Mouse (Mus musculus) c-Kit-positive CD71-negative TER-119-negative erythroid progenitor cells, embryonic 14.5 days (primary cell): ENCODE data around the gene Krtap3-3.
A peak's percentile ranks its signal among the peaks of the same experiment; 100 is the strongest.
"Not testable (repeated sequence)": the region's sequence is repeated elsewhere in the genome, so short reads cannot be mapped to it uniquely, and the experiment has no call there.

Experiments used
- DNase-seq: peaks from one replicate; pipeline ENCODE4 v3.0.0-alpha.2; 2013; ENCODE audit warnings: low read depth

Krtap3-3 gene

DNA sequence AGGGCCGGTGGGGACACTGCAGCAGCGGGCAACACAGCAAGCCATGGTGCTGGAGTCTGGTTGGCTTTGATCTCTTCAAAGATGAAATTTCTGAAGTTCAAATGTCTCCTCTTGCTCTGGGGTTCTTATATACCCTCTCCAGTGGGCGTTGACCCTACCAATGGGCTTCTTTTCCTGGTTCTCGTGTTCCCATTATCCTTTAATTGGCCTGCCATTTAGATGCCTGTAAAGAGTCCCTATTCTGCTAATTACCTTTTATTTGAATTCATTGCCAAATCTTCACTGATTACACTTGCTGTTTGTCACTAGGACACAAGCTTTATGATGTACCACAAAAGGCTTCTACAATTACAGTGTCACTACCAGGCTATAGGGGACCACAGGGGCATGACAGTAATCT, at the start of gene Krtap3-3:
Krtap3-3 (minus strand) TSS at position 101 of the 400 bp plus-strand sequence.
- no peak for DNase-seq

DNA sequence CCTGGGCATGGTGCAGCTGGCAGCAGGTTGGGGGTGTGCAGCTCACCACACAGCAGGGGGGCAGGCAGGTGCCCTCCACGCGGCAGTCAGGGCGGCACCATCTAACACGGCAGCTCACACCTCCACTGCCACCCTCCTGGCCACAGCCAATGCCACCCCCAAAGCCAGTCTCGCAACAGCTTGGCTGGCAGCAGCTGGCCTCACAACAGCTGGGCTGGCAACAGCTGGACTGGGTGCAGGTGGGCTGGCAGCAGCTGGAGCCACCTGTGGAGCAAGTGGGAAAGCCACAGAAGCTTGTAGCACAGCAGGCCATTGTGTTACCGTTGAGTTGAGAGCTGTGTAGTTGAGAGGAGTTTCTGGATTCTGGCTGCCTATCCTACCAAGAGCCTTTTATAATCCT, 47.1 kb upstream of the Krtap3-3 start, which contains the start of gene Krtap9-3:
Krtap9-3 (minus strand) TSS at position 364 of the 400 bp plus-strand sequence.
- not testable (repeated sequence) for DNase-seq

DNA sequence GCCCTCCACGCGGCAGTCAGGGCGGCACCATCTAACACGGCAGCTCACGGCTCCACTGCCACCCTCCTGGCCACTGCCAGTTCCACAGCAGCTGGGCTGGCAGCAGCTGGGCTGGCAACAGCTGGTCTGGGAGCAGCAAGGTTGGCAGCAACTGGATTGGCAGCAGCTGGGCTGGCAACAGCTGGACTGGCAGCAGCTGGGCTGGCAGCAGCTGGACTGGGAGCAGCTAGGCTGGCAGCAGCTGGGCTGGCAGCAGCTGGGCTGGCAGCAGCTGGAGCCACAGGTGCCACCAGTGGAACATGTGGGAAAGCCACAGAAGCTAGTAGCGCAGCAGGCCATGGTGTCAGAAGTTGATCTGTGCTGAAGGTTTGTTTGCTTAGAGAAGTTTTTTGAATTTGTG, 40.3 kb upstream of the Krtap3-3 start, which contains the start of gene Krtap1-3:
Krtap1-3 (minus strand) TSS at position 359 of the 400 bp plus-strand sequence.
- DNase-seq, result no peak

DNA sequence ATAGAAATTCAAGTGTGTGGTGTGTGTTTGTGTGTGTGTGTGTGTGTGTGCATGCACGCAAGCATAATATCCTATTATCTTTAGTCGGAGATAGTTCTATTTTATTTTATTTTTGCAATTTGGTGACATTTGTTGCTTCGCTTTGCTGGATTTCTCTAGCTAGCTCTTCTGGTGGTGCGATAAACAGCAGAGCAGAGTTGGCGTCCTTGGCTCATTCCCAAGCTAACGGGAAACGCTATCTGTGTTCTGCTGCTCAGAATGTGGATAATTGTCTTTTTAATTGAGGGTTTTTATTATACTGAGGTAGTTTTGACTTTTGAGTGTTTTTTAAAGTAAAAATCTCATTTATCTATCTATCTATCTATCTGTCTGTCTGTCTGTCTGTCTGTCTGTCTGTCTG, 34.4 kb upstream of the Krtap3-3 start:
- no peak for DNase-seq

DNA sequence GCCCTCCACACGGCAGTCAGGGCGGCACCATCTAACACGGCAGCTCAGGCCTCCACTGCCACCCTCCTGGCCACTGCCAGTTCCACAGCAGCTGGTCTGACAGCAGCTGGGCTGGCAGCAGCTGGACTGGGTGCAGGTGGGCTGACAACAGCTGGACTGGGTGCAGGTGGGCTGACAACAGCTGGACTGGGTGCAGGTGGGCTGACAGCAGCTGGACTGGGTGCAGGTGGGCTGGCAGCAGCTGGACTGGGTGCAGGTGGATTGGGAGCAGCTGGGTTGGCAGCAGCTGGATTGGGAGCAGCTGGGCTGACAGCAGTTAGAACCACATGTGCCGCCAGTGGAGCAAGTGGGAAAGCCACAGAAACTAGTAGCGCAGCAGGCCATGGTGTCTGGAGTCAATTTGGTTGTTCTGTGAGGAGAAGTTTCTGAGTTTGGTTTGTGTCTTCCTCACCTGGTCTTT, 32.6 kb upstream of the Krtap3-3 start, which contains the start of gene Krtap1-4:
Krtap1-4 (minus strand) TSS at position 410 of the 460 bp plus-strand sequence.
- DNase-seq, result no peak

DNA sequence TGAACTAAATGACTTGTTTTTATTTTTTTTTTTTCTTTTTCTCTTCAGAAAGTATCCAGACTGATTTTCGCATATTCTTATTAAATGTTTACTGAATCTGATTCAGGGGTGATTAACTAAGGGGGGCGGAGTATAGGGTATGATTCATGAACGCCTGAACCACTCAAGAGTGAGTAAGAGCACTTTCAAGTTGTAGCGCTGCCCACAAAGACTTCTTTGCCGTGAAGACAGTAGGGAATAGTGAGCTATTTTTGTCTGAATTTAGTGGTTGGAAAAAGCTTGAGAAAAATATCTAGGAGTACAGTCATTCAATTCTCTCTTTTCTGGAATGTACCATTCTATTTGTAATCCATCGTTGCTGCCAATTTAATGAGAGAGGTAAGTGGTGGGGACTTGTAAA, 30.9 kb upstream of the Krtap3-3 start:
- no peak for DNase-seq

DNA sequence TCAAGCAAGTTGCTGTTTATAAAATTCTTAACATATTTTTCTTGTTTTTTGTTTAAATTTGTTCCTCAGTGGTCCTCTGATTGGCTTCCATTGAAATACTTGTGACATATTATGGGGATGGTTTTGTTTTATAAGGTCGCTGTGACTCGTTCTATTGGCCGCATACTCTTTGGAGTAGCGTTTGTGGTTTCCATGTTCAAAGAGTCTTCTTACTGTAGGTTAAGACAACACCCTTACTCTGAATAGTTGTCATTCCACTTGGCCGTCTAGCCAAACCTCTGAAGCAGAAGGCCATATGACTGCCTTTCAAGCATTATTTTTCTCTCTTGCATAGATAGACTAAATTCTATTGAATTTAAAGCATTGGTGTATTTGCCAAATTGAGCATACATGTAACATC, 30.4 kb upstream of the Krtap3-3 start:
- DNase-seq, result no peak

DNA sequence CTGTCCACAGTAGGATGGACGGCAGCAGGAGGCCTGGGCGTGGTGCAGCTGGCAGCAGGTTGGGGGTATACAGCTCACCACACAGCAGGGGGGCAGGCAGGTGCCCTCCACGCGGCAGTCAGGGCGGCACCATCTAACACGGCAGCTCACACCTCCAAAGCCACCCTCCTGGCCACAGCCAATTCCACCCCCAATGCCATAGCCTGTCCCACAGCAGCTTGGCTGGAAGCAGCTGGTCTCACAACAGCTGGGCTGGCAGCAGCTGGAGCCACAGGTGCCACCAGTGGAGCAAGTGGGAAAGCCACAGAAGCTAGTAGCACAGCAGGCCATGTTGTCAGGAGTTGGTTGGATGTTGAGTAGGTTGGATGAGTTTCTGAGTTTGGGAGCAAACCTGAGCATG, 30.0 kb upstream of the Krtap3-3 start, which contains the start of gene Krtap1-5:
Krtap1-5 (minus strand) TSS at position 381 of the 400 bp plus-strand sequence.
- DNase-seq, result no peak

DNA sequence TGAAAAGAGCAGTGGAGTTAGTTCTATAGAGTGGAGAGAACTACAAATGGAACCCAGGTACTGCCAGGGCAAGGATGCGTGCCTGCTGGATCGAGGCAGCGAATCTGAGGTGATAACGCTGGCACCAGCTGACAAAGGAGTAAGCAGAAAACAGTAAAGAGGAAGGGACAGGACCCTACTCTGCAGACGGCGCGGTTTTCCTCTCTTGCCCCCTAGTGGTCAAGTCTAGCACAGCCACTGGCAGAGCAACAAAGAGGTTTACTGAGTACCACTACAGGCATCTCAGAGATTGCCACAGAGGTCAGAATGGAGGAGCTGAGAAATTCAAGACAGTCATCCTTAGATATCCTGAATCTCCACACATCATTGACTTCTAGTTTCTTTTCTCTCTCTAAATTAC, 23.4 kb upstream of the Krtap3-3 start:
- DNase-seq, result peak; percentile 42

DNA sequence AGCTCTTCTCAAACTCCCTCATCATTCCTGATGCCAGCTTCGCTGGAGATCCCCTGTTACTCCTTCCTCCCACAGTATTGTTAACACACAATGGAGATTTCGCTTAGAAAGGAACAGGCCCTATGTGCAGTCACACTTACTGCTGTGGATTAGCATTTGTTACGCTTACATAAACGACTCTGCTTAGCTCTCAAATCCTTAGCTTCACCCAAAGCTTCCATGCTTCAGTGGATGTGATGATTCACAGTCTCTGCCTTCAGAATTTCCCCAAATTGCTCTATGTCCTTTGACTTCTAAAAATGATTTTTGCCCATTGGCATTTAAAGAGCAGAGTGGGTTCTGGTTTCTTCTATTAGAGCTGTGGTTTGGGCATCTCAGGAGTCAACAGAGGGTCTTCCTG, 22.5 kb upstream of the Krtap3-3 start:
- no peak for DNase-seq

DNA sequence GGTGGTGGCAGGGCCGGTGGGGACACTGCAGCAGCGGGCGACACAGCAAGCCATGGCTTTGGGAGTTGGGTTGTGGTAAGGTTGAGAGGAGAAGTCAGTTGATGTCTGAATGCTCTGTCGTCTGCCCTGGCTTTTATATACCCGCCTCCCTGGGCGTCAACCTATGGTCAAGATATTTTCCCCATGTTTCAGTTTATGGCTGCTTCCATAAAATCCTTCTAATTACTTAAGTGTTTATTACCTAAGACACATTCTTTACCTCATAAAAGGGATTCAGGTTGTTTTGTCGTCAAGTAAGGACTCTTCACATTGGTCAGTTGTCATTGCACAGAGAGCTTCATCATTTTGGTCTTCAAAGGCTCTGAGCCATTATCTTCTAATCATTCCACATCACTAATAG, 15.9 kb upstream of the Krtap3-3 start, which contains the start of gene Krtap3-1:
Krtap3-1 (minus strand) TSS at position 101 of the 400 bp plus-strand sequence.
- no peak for DNase-seq

DNA sequence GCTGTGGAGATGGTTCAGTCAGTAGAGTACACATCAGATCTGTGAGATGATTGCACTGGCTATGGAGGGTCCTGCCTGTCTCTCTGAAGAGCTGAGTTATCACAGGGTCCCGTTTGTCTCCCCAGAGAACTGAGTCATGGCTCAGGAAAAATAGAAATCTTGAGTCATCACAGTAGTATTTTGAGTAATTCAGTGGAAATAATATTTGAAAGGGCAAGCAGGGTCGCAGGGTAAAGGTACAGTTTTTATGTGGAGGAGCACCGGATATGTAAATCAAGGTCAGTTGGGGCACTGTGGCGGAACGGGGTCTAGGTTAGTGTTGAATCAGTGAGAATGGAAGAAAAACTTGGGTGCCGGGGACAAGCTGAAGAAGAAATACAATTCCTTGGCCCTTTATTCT, 11.9 kb upstream of the Krtap3-3 start:
- no peak for DNase-seq

DNA sequence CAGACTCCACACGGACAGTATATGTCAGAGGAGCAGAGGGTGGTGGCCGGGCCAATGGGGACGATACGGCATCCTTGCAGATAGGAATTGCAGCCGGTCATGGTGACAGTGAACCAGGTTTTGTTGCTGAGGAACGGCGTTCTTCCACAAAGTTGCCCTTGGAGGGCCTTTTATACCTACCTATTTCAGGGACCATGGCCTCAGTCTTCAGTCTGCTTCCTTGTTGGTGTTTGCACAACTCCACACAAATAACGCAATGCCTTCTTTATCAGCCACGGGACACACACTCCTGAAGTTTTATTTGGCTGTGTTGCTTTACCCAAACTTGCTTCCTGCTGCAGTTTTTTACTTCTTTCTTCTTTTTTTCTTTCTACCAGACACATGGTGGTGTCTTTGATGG, 8.7 kb upstream of the Krtap3-3 start, which contains the start of gene Gm11939:
Gm11939 (minus strand) TSS at position 101 of the 400 bp plus-strand sequence.
- no peak for DNase-seq

DNA sequence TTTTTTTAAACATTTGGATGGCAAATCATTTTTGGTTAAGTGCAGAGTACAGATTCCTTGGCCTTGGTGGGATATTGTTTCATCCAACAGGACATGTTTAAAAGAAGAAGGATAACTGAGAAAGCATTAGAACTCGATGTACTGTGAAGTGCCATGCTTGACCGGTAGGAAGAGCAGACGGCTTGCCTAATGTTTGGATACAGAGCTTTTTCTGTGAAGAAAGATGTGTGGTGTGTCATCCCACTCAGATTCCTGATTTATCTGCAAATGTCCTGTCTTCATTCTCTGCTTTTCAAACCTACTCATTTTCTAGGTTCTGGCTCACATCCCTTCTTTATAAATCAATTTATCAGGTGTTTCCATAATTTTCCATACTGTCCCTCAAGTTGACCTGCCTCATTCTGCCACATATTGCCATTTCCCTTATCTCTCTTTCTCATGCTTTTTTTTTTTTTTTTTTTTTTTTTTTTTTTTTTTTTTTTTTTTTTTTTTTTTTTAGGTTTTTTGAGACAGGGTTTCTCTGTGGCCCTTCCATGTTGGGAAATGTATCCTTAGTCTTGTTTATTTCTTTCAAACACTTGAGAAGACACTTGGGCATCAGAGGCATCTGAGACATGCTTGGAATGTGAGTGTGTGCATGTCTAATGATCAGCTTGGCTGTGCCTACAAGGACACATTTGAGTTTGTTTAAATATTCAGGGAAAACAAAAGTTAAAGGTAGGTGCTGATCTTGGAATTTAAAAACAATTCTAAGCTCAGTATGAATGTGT, 7.5 kb upstream of the Krtap3-3 start:
- DNase-seq, result no peak

DNA sequence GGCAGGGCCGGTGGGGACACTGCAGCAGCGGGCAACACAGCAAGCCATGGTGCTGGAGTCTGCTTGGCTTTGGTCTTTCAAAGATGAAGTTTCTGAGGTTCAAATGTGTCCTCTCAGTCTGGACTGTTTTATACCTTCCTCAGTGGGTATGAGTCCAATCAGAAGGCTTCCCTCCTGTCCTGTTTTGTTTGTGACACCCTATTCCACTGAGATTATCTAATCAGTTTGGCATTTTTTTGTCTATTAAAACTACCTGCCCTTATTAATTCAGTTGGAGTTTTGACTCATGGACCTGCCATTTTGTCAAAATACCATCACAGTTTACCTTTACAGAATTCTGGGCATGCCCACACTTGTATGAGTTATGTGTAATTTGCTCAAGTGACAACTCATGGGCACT, 6.1 kb upstream of the Krtap3-3 start, which contains the start of gene Krtap3-2:
Krtap3-2 (minus strand) TSS at position 101 of the 400 bp plus-strand sequence.
- DNase-seq, result no peak

DNA sequence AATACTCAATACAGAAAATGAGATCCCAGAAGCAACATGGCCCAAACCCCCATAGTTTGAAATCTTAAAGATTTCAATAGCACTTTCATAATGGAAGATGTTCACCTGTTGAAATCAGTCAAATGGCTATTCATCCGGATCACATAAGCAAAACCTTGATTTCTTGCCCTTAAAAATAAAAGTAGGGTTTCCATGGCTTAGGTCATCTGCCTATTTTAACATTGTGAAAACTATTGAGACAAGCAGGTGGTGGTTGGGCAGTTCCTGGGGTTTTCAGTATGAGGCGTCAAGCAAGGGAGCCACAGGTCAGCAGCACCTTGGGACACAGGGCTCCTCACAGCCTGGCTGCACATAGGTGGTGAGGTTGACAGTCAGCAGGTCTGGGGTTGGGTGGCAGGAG, 5.5 kb upstream of the Krtap3-3 start:
- no peak for DNase-seq

DNA sequence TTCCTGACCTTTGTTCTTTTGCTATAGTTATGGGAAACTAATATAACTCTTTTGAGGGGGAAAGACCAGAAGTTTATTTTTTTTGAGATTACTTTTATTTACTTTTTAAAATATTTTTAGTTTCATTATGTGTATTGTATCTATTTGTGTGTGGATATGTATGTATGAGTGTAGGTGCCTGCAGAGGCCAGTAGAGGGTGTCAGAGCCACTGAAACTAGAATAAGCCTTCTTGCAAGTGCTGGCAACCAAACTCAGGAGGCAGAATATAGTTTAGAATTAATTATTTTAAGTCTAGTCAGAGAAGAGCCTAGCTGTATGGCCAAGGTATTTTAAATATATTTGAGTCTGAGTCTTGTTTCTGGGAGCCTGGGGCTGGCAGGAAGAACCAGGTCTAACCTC, 2.8 kb downstream of the Krtap3-3 start:
- no peak for DNase-seq

DNA sequence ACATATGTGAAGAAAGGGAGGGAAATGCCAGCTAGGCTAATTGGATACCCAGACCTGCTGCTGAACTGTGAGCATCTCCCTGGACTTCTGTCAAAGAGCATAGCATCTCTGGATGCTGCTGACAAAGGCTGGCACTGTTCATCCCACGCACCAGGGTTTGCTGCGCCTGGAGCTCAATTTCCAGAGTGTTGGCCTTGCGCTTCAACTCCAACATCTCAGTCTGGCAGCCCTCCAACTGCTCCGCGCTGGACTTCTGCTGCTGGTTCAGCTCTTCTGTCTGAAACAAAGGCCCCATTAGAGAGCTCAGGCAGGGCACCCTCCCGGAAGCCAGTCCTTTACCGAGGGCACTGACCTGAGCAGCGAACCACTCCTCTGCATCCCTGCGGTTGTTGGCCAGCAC, 10.9 kb downstream of the Krtap3-3 start:
- no peak for DNase-seq

DNA sequence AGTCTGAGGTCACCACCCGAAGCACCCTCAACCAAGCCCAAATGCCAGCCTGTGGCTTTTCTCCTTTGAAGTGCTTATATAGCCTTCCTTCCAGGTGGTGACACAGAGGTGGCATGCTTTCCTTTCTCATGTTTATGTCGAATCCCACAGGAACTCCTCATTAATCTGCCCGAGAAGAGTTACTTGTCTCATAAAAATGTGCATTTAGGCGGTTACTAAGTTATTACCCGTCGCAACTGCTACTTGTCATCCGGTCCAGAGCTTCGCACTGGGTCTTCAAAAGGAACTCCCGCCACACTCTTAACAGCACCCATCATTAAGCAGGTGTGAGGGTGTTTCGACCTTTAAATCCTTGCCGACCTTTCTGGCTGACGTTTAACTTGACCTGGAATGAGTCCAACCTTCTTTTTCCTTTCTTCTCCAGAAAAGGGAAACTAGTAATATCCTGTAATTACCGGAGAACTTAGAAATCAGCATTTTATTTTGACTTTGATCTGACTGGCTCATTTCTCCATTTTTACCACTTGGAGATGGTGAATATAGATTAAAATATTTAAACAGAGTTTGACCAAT, 29.3 kb downstream of the Krtap3-3 start, which contains the start of gene Krt39:
Krt39 (minus strand) TSS at position 51 of the 573 bp plus-strand sequence.
- DNase-seq, result no peak

DNA sequence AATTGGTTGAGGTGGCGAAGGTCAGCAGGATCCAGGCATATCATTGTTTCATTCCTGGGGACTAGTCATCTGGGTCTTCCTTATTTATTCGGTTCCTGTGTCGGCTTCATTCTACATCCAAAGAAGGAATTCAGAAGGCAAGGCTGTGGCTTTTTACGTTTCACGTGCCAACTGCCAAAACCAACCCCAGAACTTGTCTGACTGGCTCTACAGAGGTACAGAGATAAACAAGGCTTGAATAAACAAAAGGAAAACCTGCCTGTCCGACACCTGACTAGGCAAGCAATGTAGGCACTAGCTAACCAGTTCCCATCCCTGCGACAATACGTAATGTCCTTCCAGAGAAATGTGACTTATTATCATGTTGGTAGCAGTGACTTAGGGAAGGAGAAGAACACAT, 36.6 kb downstream of the Krtap3-3 start:
- DNase-seq, result no peak
